Mouse (Mus musculus) forebrain, embryonic 13.5 days (tissue): ENCODE measurements around the gene Naa10. TPM values are rescaled to one million over a fixed set of nuclear protein-coding genes. Genes with fewer than 3 reads are reported as not detected.
A peak's percentile ranks its signal among the peaks of the same experiment; 100 is the strongest.

ENCODE experiments used
- ATAC-seq: fragments of 200-750 bp; cut with Nextera tagmentation; 2 replicates; pipeline ENCODE4 v1.8.0; 2017
- H3K27ac ChIP-seq: fragments of 300-500 bp; sonication (generic); 2 replicates; pipeline ENCODE4 v1.5.1; 2015; ENCODE audit warnings: inconsistent platforms, mild to moderate bottlenecking, moderate library complexity
- H3K27me3 ChIP-seq: fragments of 300-500 bp; sonication (generic); 2 replicates; pipeline ENCODE4 v1.6.1; 2015; ENCODE audit warnings: mild to moderate bottlenecking, inconsistent platforms
- H3K36me3 ChIP-seq: fragments of 300-500 bp; sonication (generic); 2 replicates; pipeline ENCODE4 v1.6.1; 2015; ENCODE audit warnings: mild to moderate bottlenecking, inconsistent platforms; ENCODE audit not compliant: poor library complexity, severe bottlenecking
- H3K4me1 ChIP-seq: fragments of 300-500 bp; sonication (generic); 2 replicates; pipeline ENCODE4 v1.6.1; 2015; ENCODE audit warnings: inconsistent platforms
- H3K4me2 ChIP-seq: fragments of 300-500 bp; sonication (generic); 2 replicates; pipeline ENCODE4 v1.6.1; 2015; ENCODE audit warnings: inconsistent platforms, mild to moderate bottlenecking, moderate library complexity
- H3K4me3 ChIP-seq: fragments of 300-500 bp; sonication (generic); 2 replicates; pipeline ENCODE4 v1.5.1; 2015; ENCODE audit warnings: mild to moderate bottlenecking, inconsistent platforms
- H3K9ac ChIP-seq: fragments of 300-500 bp; sonication (generic); 2 replicates; pipeline ENCODE4 v1.6.1; 2015; ENCODE audit warnings: mild to moderate bottlenecking, inconsistent platforms
- H3K9me3 ChIP-seq: fragments of 300-500 bp; sonication (generic); replicated peaks from 2 replicates; pipeline ENCODE4 v1.6.1; 2016; ENCODE audit warnings: inconsistent platforms
- WGBS: fragments of 180-500 bp; shearing (Covaris S2); methylation state at CpG from one replicate; pipeline ENCODE4 v1.1.7; 2015; 5-methylcytosine and 5-hydroxymethylcytosine counted together
- polyA plus RNA-seq: library from polyadenylated mRNA; unstranded; fragments of >200 nt; fragmentation: Nextera tagmentation; extraction: Ambion mirVana; gene quantifications from 2 replicates; pipeline ENCODE4 v1.2.1, GENCODE M21; 2015

The Naa10 gene
- polyA plus RNA-seq, 1 experiment from 2014 or later, result 127 TPM

DNA sequence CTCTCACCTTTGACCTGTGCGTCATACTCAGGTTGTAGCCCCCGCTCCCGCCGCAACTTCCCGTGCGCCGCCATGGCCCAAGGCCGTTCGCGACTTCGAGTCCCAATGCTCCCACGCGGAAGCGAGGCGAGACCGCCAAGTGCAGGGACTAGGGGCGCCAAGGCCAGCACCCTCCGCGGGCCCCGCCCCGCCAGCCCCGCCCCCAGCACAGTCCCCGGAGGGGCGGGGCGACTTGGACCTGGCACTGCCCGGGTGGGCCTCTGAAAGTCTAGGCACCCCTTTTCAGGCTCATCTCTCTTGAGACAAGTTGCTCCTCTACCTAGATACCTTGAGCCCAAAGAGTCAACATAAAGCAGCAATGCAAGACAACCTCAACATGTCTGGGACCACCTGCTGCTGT is 10.6 kb downstream of the Naa10 start:
- H3K4me2 ChIP-seq, result peak overlapping the region; percentile 49
- H3K4me1 ChIP-seq, result peaks cover 6% of the 10 kb centered on the region; the same call in 1 of the 2 replicates
- no peak overlapping the region for H3K9ac ChIP-seq

GRCm38 (mm10) chrX:73910451-73910850 is 11.3 kb downstream of the Naa10 start:
- Histone ChIP-seq H3K27ac (no peak overlapping the region), H3K4me1 (peaks cover 6% of the 10 kb centered on the region; the same call in 1 of the 2 replicates), H3K9ac (no peak overlapping the region), H3K9me3 (no peaks in the 10 kb centered on the region), H3K36me3 (no peaks in the 10 kb centered on the region), H3K4me3 (no peak overlapping the region), H3K4me2 (no peak overlapping the region), H3K27me3 (no peaks in the 10 kb centered on the region)
- ATAC-seq, result no peak

More for the DNA sequence above, 10.6 kb downstream of the Naa10 start:
- H3K27ac ChIP-seq, result no peak overlapping the region
- no peaks in the 10 kb centered on the region for H3K27me3 ChIP-seq
- ATAC-seq, result no peak
- no peak overlapping the region for H3K4me3 ChIP-seq
- 22% methylated on average over 21 of the region's 26 CpGs for WGBS
- H3K36me3 ChIP-seq, result no peaks in the 10 kb centered on the region
- no peaks in the 10 kb centered on the region for H3K9me3 ChIP-seq

- Histone ChIP-seq H3K4me2 (no peak overlapping the region), H3K27ac (no peak overlapping the region), H3K4me3 (no peak overlapping the region), H3K27me3 (no peaks in the 10 kb centered on the region), H3K9ac (no peak overlapping the region), H3K36me3 (no peaks in the 10 kb centered on the region), H3K9me3 (no peaks in the 10 kb centered on the region), H3K4me1 (peaks cover 6% of the 10 kb centered on the region; the same call in 1 of the 2 replicates)
- ATAC-seq, result no peak
- WGBS, result 67% methylated on average over 1 of the region's 1 CpGs
These were observed 11.7 kb downstream of the Naa10 start for GRCm38 (mm10) chrX:73910049-73910448.

- H3K4me1 ChIP-seq, result no peaks in the 10 kb centered on the region
- H3K9ac ChIP-seq, result no peak overlapping the region
- H3K9me3 ChIP-seq, result no peaks in the 10 kb centered on the region
- WGBS, result 74% methylated on average over 3 of the region's 3 CpGs
- H3K4me2 ChIP-seq, result no peak overlapping the region
- no peaks in the 10 kb centered on the region for H3K27me3 ChIP-seq
- no peak for ATAC-seq
- H3K4me3 ChIP-seq, result no peak overlapping the region
- H3K27ac ChIP-seq, result no peak overlapping the region
- H3K36me3 ChIP-seq, result no peaks in the 10 kb centered on the region
These were observed 23.8 kb downstream of the Naa10 start for GRCm38 (mm10) chrX:73897959-73898358.

GRCm38 (mm10) chrX:73895719-73896118 is 26.0 kb downstream of the Naa10 start, which contains the start of gene L1cam:
Gene L1cam, minus strand, starts transcription at chrX:73896105.
- Histone ChIP-seq H3K9me3 (no peaks in the 10 kb centered on the region), H3K36me3 (no peaks in the 10 kb centered on the region), H3K27ac (no peak within 1 kb of the TSS), H3K4me3 (no peak within 1 kb of the TSS), H3K27me3 (no peaks in the 10 kb centered on the region), H3K9ac (no peak within 1 kb of the TSS), H3K4me1 (no peaks in the 10 kb centered on the region), H3K4me2 (no peak within 1 kb of the TSS)
- no peak for ATAC-seq
- 25% methylated on average over 2 of the region's 2 CpGs for WGBS

DNA sequence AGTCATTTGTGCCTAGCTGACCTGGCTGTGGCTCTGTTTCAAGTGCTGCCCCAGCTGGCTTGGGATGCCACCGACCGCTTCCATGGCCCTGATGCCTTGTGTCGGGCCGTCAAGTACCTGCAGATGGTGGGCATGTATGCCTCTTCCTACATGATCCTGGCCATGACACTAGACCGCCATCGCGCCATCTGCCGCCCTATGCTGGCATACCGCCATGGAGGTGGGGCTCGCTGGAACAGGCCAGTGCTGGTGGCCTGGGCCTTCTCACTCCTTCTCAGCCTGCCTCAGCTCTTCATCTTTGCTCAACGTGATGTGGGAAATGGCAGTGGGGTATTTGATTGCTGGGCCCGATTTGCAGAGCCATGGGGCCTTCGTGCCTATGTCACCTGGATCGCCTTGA is 28.9 kb downstream of the Naa10 start:
- ATAC-seq, result no peak
- no peak overlapping the region for H3K27ac ChIP-seq
- H3K9me3 ChIP-seq, result no peaks in the 10 kb centered on the region
- no peak overlapping the region for H3K9ac ChIP-seq
- no peaks in the 10 kb centered on the region for H3K27me3 ChIP-seq
- no peak overlapping the region for H3K4me2 ChIP-seq
- no peaks in the 10 kb centered on the region for H3K36me3 ChIP-seq
- H3K4me3 ChIP-seq, result no peak overlapping the region
- 89% methylated on average over 14 of the region's 14 CpGs for WGBS
- no peaks in the 10 kb centered on the region for H3K4me1 ChIP-seq

GRCm38 (mm10) chrX:73891551-73892152 is 30.1 kb downstream of the Naa10 start, which contains the start of gene Avpr2:
Gene Avpr2, plus strand, starts transcription at chrX:73892102.
- WGBS, result 80% methylated on average over 6 of the region's 6 CpGs
- Histone ChIP-seq H3K27ac (no peak within 1 kb of the TSS), H3K9ac (no peak within 1 kb of the TSS), H3K9me3 (no peaks in the 10 kb centered on the region), H3K27me3 (no peaks in the 10 kb centered on the region), H3K36me3 (no peaks in the 10 kb centered on the region), H3K4me2 (no peak within 1 kb of the TSS), H3K4me3 (no peak within 1 kb of the TSS), H3K4me1 (no peaks in the 10 kb centered on the region)
- no peak for ATAC-seq

DNA sequence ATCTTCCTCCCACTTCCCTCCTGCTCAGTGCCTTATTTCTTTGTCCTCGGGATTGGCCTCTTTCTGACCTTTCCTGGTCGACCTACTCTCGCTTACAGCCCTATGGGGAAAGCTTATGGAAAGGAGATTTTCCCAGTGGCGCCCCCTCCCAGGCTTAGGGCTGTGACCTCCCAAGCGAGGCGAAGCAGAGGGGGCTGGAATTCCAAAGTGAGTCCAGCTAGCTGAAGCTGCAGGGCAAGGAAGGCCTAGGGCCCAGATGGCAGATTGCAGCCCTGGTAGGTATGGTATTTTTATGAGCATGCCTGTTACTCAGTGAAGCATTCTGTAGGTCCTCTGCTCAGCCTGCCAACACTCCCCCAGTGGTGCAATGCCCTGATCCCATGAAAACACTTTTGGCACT is 40.3 kb downstream of the Naa10 start:
- no peaks in the 10 kb centered on the region for H3K9me3 ChIP-seq
- no peak for ATAC-seq
- H3K9ac ChIP-seq, result peak overlapping the region; percentile 73; the same call in 1 of the 2 replicates
- no peaks in the 10 kb centered on the region for H3K36me3 ChIP-seq
- peak overlapping the region; percentile 63 for H3K4me2 ChIP-seq
- no peak overlapping the region for H3K4me3 ChIP-seq
- H3K4me1 ChIP-seq, result no peaks in the 10 kb centered on the region; the same call in 1 of the 2 replicates
- peak overlapping the region; percentile 10; the same call in 1 of the 2 replicates for H3K27ac ChIP-seq
- 28% methylated on average over 6 of the region's 6 CpGs for WGBS
- 0 out of 2 replicates have a peak, but pooled peaks cover 5% of the 10 kb centered on the region for H3K27me3 ChIP-seq

GRCm38 (mm10) chrX:73881036-73881427 is 40.7 kb downstream of the Naa10 start:
- no peaks in the 10 kb centered on the region for H3K9me3 ChIP-seq
- peak overlapping the region; percentile 52 for H3K4me3 ChIP-seq
- H3K27ac ChIP-seq, result peak overlapping the region; percentile 10; the same call in 1 of the 2 replicates
- 0 out of 2 replicates have a peak, but pooled peaks cover 5% of the 10 kb centered on the region for H3K27me3 ChIP-seq
- no peaks in the 10 kb centered on the region for H3K36me3 ChIP-seq
- peak overlapping the region; percentile 63 for H3K4me2 ChIP-seq
- peak overlapping the region; percentile 73 for H3K9ac ChIP-seq
- WGBS, result 25% methylated on average over 16 of the region's 16 CpGs
- peak; percentile 36 for ATAC-seq
- H3K4me1 ChIP-seq, result no peaks in the 10 kb centered on the region; the same call in 1 of the 2 replicates

- no peaks in the 10 kb centered on the region for H3K36me3 ChIP-seq
- 15% methylated on average over 38 of the region's 48 CpGs for WGBS
- peak overlapping the region; percentile 63 for H3K4me2 ChIP-seq
- ATAC-seq, result peak; percentile 66
- H3K4me1 ChIP-seq, result no peaks in the 10 kb centered on the region; the same call in 1 of the 2 replicates
- 0 out of 2 replicates have a peak, but pooled peaks cover 5% of the 10 kb centered on the region for H3K27me3 ChIP-seq
- H3K9ac ChIP-seq, result peak overlapping the region; percentile 73
- no peaks in the 10 kb centered on the region for H3K9me3 ChIP-seq
- H3K27ac ChIP-seq, result peak overlapping the region; percentile 25; the same call in 1 of the 2 replicates
- peak overlapping the region; percentile 52 for H3K4me3 ChIP-seq
These were observed 41.3 kb downstream of the Naa10 start for GRCm38 (mm10) chrX:73880194-73881035.

- 95% methylated on average over 1 of the region's 1 CpGs for WGBS
- H3K27me3 ChIP-seq, result 0 out of 2 replicates have a peak, but pooled peaks cover 5% of the 10 kb centered on the region
- H3K9me3 ChIP-seq, result no peaks in the 10 kb centered on the region
- no peaks in the 10 kb centered on the region for H3K36me3 ChIP-seq
- H3K27ac ChIP-seq, result no peak overlapping the region
- H3K4me3 ChIP-seq, result 0 out of 2 replicates have a peak overlapping the region, but pooled peaks have one; percentile 0
- H3K4me1 ChIP-seq, result no peaks in the 10 kb centered on the region; the same call in 1 of the 2 replicates
- no peak overlapping the region for H3K9ac ChIP-seq
- ATAC-seq, result no peak
- H3K4me2 ChIP-seq, result peak overlapping the region; percentile 41
These were observed 44.7 kb downstream of the Naa10 start for GRCm38 (mm10) chrX:73877014-73877413.

GRCm38 (mm10) chrX:73875881-73876280 is 45.9 kb downstream of the Naa10 start:
- no peaks in the 10 kb centered on the region; the same call in 1 of the 2 replicates for H3K4me1 ChIP-seq
- H3K27me3 ChIP-seq, result 0 out of 2 replicates have a peak, but pooled peaks cover 5% of the 10 kb centered on the region
- no peaks in the 10 kb centered on the region for H3K36me3 ChIP-seq
- H3K27ac ChIP-seq, result no peak overlapping the region
- 66% methylated on average over 2 of the region's 2 CpGs for WGBS
- no peak overlapping the region for H3K9ac ChIP-seq
- ATAC-seq, result no peak
- no peaks in the 10 kb centered on the region for H3K9me3 ChIP-seq
- no peak overlapping the region for H3K4me3 ChIP-seq
- H3K4me2 ChIP-seq, result peak overlapping the region; percentile 39
